Mouse (Mus musculus): ENCODE measurements around the gene Nmbr. TPM values are rescaled to one million over a fixed set of nuclear protein-coding genes. Genes with fewer than 3 reads are reported as not detected.

The Nmbr gene
- 0.07 and 0.23 TPM in 2 replicates for polyA plus RNA-seq (2015; fragmentation: Nextera tagmentation; extraction: Ambion mirVana)

- TF ChIP-seq EP300 (optimal IDR thresholded peaks at IDR 0.05), result peak; percentile 64
- TF ChIP-seq CTCF (IDR thresholded peaks at IDR 0.05; ENCODE audit: low read depth), result peak; percentile 97
- ATAC-seq (ENCODE audit: low FRiP score, low TSS enrichment) (peak; percentile 99), DNase-seq (ENCODE audit: low spot score) (peak; percentile 97)
- peak within 1 kb of the TSS; percentile 58 for H3K4me2 ChIP-seq (replicated peaks; ENCODE audit: low read depth)
- H3K27me3 ChIP-seq (ENCODE audit: control insufficient read depth, insufficient read depth, low read length), result no peaks in the 10 kb centered on the region
- no peaks in the 10 kb centered on the region for H3K9me3 ChIP-seq (ENCODE audit: control insufficient read depth, low read length)
- H3K36me3 ChIP-seq (ENCODE audit: control insufficient read depth, insufficient read depth, low read length), result no peaks in the 10 kb centered on the region
- peaks cover 6% of the 10 kb centered on the region; the same call in 1 of the 2 replicates for H3K4me1 ChIP-seq (replicated peaks; ENCODE audit: control insufficient read depth, insufficient read depth)
- peak within 1 kb of the TSS; percentile 94 for H3K4me3 ChIP-seq (ENCODE audit: low read depth, low read length)
- peak within 1 kb of the TSS; percentile 82 for H3K9ac ChIP-seq (ENCODE audit: low read length)
- H3K27ac ChIP-seq (replicated peaks), result peak within 1 kb of the TSS; percentile 78
- under 1% methylated on average over 46 of the region's 50 CpGs for WGBS
Measured at GRCm38 (mm10) chr10:14705072-14706066, at the start of gene Nmbr, which contains the start of gene Vta1. Gene Nmbr (plus strand): TSS chr10:14705591. Gene Vta1 (minus strand): TSS chr10:14705560.

GRCm38 (mm10) chr10:14660875-14661274, 44.5 kb upstream of the Nmbr start:
- no peak for DNase-seq (ENCODE audit: low spot score)
- H3K27me3 ChIP-seq (ENCODE audit: control insufficient read depth, insufficient read depth, low read length), result no peaks in the 10 kb centered on the region
- ATAC-seq (ENCODE audit: low FRiP score, low TSS enrichment), result no peak
- TF ChIP-seq EP300 (optimal IDR thresholded peaks at IDR 0.05), result no peak
- no peak for TF ChIP-seq CTCF (IDR thresholded peaks at IDR 0.05; ENCODE audit: low read depth)
- no peak overlapping the region for H3K27ac ChIP-seq (replicated peaks)
- WGBS, result 79% methylated on average over 2 of the region's 2 CpGs
- H3K36me3 ChIP-seq (ENCODE audit: control insufficient read depth, insufficient read depth, low read length), result peaks cover 5% of the 10 kb centered on the region; the same call in 1 of the 2 replicates
- H3K9me3 ChIP-seq (ENCODE audit: control insufficient read depth, low read length), result no peaks in the 10 kb centered on the region
- H3K4me2 ChIP-seq (replicated peaks; ENCODE audit: low read depth), result no peak overlapping the region
- H3K4me3 ChIP-seq (ENCODE audit: low read depth, low read length), result no peak overlapping the region
- no peak overlapping the region for H3K9ac ChIP-seq (ENCODE audit: low read length)
- no peaks in the 10 kb centered on the region for H3K4me1 ChIP-seq (replicated peaks; ENCODE audit: control insufficient read depth, insufficient read depth)

GRCm38 (mm10) chr10:14666147-14666546, 39.2 kb upstream of the Nmbr start:
- Histone ChIP-seq H3K27ac (replicated peaks) (no peak overlapping the region), H3K36me3 (ENCODE audit: control insufficient read depth, insufficient read depth, low read length) (peaks cover 7% of the 10 kb centered on the region; the same call in 1 of the 2 replicates), H3K4me1 (replicated peaks; ENCODE audit: control insufficient read depth, insufficient read depth) (no peaks in the 10 kb centered on the region), H3K9me3 (ENCODE audit: control insufficient read depth, low read length) (no peaks in the 10 kb centered on the region), H3K4me3 (ENCODE audit: low read depth, low read length) (no peak overlapping the region), H3K27me3 (ENCODE audit: control insufficient read depth, insufficient read depth, low read length) (no peaks in the 10 kb centered on the region), H3K9ac (ENCODE audit: low read length) (no peak overlapping the region), H3K4me2 (replicated peaks; ENCODE audit: low read depth) (no peak overlapping the region)
- TF ChIP-seq EP300 (optimal IDR thresholded peaks at IDR 0.05), result no peak
- no peak for TF ChIP-seq CTCF (IDR thresholded peaks at IDR 0.05; ENCODE audit: low read depth)
- 96% methylated on average over 2 of the region's 2 CpGs for WGBS
- no peak for DNase-seq (ENCODE audit: low spot score)
- ATAC-seq (ENCODE audit: low FRiP score, low TSS enrichment), result no peak

GRCm38 (mm10) chr10:14685663-14686062, 19.7 kb upstream of the Nmbr start:
- WGBS, result 97% methylated on average over 1 of the region's 1 CpGs
- no peak overlapping the region for H3K9ac ChIP-seq (ENCODE audit: low read length)
- ATAC-seq (ENCODE audit: low FRiP score, low TSS enrichment), result no peak

DNA sequence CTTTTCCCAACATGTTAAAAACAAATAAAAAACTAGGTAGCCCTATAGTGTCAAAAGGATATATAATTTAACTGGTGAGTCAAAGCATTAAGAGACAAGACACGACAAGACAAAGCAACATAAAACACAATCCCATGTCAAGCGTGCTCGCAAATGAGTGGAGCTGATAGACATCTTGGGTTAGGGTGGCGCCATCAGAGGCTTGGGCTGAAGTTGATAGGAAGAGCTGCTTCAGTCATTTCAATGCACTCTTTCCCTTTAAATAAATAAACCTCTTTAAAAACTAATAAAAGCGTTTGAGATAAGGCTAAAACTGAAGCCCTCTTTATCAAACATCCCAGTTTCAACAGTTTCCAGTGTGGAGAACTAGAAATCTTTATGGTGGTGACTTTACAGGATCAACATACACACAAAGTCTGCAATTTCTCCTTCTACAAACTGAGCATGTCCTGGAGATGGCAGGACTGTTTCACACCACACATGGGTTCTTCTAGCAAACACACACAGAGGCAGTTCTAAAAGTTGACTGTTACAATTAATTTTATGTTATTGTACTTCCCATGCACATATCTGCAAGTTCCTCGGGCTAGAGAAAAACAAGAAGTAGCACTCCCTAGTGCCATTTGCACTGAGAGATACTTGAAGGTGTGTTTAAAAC, 16.5 kb upstream of the Nmbr start:
- H3K27me3 ChIP-seq (ENCODE audit: control insufficient read depth, insufficient read depth, low read length), result no peaks in the 10 kb centered on the region
- TF ChIP-seq EP300 (optimal IDR thresholded peaks at IDR 0.05) (no peak), CTCF (IDR thresholded peaks at IDR 0.05; ENCODE audit: low read depth) (no peak)
- no peak overlapping the region for H3K4me2 ChIP-seq (replicated peaks; ENCODE audit: low read depth)
- H3K9ac ChIP-seq (ENCODE audit: low read length), result no peak overlapping the region
- no peaks in the 10 kb centered on the region for H3K4me1 ChIP-seq (replicated peaks; ENCODE audit: control insufficient read depth, insufficient read depth)
- 65% methylated on average over 6 of the region's 6 CpGs for WGBS
- ATAC-seq (ENCODE audit: low FRiP score, low TSS enrichment) (no peak), DNase-seq (ENCODE audit: low spot score) (no peak)
- H3K9me3 ChIP-seq (ENCODE audit: control insufficient read depth, low read length), result no peaks in the 10 kb centered on the region
- H3K27ac ChIP-seq (replicated peaks), result no peak overlapping the region
- H3K4me3 ChIP-seq (ENCODE audit: low read depth, low read length), result no peak overlapping the region
- H3K36me3 ChIP-seq (ENCODE audit: control insufficient read depth, insufficient read depth, low read length), result 0 out of 2 replicates have a peak, but pooled peaks cover 3% of the 10 kb centered on the region

More at GRCm38 (mm10) chr10:14685663-14686062, 19.7 kb upstream of the Nmbr start:
- H3K9me3 ChIP-seq (ENCODE audit: control insufficient read depth, low read length), result no peaks in the 10 kb centered on the region
- H3K36me3 ChIP-seq (ENCODE audit: control insufficient read depth, insufficient read depth, low read length), result 0 out of 2 replicates have a peak, but pooled peaks cover 3% of the 10 kb centered on the region
- H3K4me3 ChIP-seq (ENCODE audit: low read depth, low read length), result no peak overlapping the region
- no peak for TF ChIP-seq EP300 (optimal IDR thresholded peaks at IDR 0.05)
- TF ChIP-seq CTCF (IDR thresholded peaks at IDR 0.05; ENCODE audit: low read depth), result peak; percentile 46
- DNase-seq (ENCODE audit: low spot score), result no peak
- H3K4me2 ChIP-seq (replicated peaks; ENCODE audit: low read depth), result no peak overlapping the region
- no peaks in the 10 kb centered on the region for H3K27me3 ChIP-seq (ENCODE audit: control insufficient read depth, insufficient read depth, low read length)
- H3K27ac ChIP-seq (replicated peaks), result no peak overlapping the region
- H3K4me1 ChIP-seq (replicated peaks; ENCODE audit: control insufficient read depth, insufficient read depth), result no peaks in the 10 kb centered on the region

All from stomach, postnatal 0 days (tissue).